Mouse (Mus musculus) embryonic fibroblast, embryonic 13.5 days (primary cell): ENCODE results near the gene Dennd1a.

ENCODE experiments used
- CTCF ChIP-seq: IDR thresholded peaks from 2 replicates; pipeline ENCODE4 v1.5.1; 2011; ENCODE audit warnings: mild to moderate bottlenecking, control low read depth, low read length, moderate library complexity, borderline replicate concordance; ENCODE audit not compliant: insufficient read depth
- POLR2A ChIP-seq: IDR thresholded peaks from 2 replicates; pipeline ENCODE4 v1.6.1; 2011; ENCODE audit warnings: low read depth, mild to moderate bottlenecking, control low read depth, low read length, moderate library complexity

DNA sequence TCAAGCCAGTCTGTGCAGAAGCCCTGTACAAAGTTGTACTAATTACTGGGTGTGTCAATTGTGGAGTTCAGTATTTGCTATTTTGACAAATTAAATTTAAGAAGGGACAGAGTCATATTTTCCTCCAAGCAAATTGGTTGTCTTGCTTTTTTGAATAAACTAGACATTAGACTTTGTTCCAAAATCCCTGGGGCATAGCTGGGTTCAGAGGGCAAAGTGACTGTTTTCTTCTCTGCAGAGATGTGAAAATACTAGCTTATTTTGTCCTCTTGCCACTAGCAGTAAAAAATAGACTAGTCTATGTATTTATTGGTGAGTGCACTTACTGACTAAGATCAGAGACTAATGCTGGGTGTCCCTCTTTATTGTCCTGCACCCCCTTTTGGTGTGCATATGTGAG lies 345.4 kb downstream of the Dennd1a start:
- TF ChIP-seq POLR2A (no peak), CTCF (no peak)
